20 mouse cellular contexts compared by ENCODE assay signal in genomic region chr5:3392856-3393255, GRCm38 (mm10). TPM values are rescaled to one million over a fixed set of nuclear protein-coding genes. Genes with fewer than 3 reads are reported as not detected.
DNase-seq lines count a peak whose midpoint lies in the region; ATAC-seq and TF ChIP-seq lines count a peak whose summit lies in the region.
"Had no signal": no experiment of that assay in that cellular context is flagged by ENCODE, and none has a peak within 500 bp of the region (broad histone marks: within the 10 kb centered on the region; RNA-seq: fewer than 3 reads in every experiment).

No protein-coding gene starts in this region.

- no peak for DNase-seq in frontal cortex, postnatal 14 days (ENCODE audit: low spot score in 2 of 2)
- peak; percentile 28 for DNase-seq in lung, postnatal 0 days (ENCODE audit: low spot score)
- no peak for DNase-seq in lung, adult 18-20 months
- DNase-seq in brain, adult 2 months (ENCODE audit: low read depth, low spot score): peak; percentile 61
- peak; percentile 58 for DNase-seq in telencephalon, adult 2 months (ENCODE audit: low read depth, low spot score)
- DNase-seq in heart, adult 2 months: no peak
- DNase-seq: adrenal gland, adult 2 months; adrenal gland, postnatal 10 days; adrenal gland, postnatal 25 days; cerebellum, adult 11-12 months; cerebellum, adult 2 months; cerebellum, adult 9-10 months; cerebellum, postnatal 10 days; cerebellum, postnatal 25 days had no signal

- TF ChIP-seq CTCF in lung, postnatal 0 days (IDR thresholded peaks at IDR 0.05): no peak
- TF ChIP-seq CTCF in heart, adult 2 months (IDR thresholded peaks at IDR 0.05): no peak

- no peak overlapping the region for H3K27ac ChIP-seq in lung, postnatal 0 days (ENCODE audit: low read length)
- no peak overlapping the region for H3K27ac ChIP-seq in heart, adult 2 months
- H3K27ac ChIP-seq: embryonic facial prominence, embryonic 10.5 days; embryonic facial prominence, embryonic 12.5 days; forebrain, embryonic 12.5 days had no signal

- no peaks in the 10 kb centered on the region for H3K27me3 ChIP-seq in lung, postnatal 0 days (replicated peaks; ENCODE audit: insufficient read depth, low read length)
- H3K27me3 ChIP-seq in heart, adult 2 months (ENCODE audit: control insufficient read depth, insufficient read depth, low read length): no peaks in the 10 kb centered on the region
- H3K27me3 ChIP-seq: embryonic facial prominence, embryonic 12.5 days; forebrain, embryonic 12.5 days had no signal

- no peak for TF ChIP-seq POLR2A in heart, adult 2 months (IDR thresholded peaks at IDR 0.05; ENCODE audit: insufficient read depth, low read depth, low read length)

- H3K9ac ChIP-seq in lung, postnatal 0 days (replicated peaks; ENCODE audit: low read depth): no peak overlapping the region
- no peak overlapping the region for H3K9ac ChIP-seq in heart, adult 2 months (ENCODE audit: low read depth, low read length)
- H3K9ac ChIP-seq: embryonic facial prominence, embryonic 12.5 days; forebrain, embryonic 12.5 days had no signal

- no peak overlapping the region for H3K4me2 ChIP-seq in lung, postnatal 0 days (replicated peaks; ENCODE audit: low read depth, low read length)
- H3K4me2 ChIP-seq: embryonic facial prominence, embryonic 12.5 days; forebrain, embryonic 12.5 days had no signal

- ATAC-seq in frontal cortex, adult (ENCODE audit: low TSS enrichment): peak; percentile 98
- peak; percentile 25; the same call in 1 of the 2 replicates for ATAC-seq in lung, postnatal 0 days
- ATAC-seq: forebrain, embryonic 14.5 days; forebrain, embryonic 16.5 days had no signal

- 46% methylated on average over 3 of the region's 3 CpGs for whole genome bisulfite sequencing in lung, postnatal 0 days
- 75% methylated on average over 3 of the region's 3 CpGs for WGBS in heart, adult 2 months

- H3K36me3 ChIP-seq in lung, postnatal 0 days (ENCODE audit: insufficient read depth, low read length): no peaks in the 10 kb centered on the region
- no peaks in the 10 kb centered on the region for H3K36me3 ChIP-seq in heart, adult 2 months (ENCODE audit: control insufficient read depth, insufficient read depth, low read length)
- H3K36me3 ChIP-seq: embryonic facial prominence, embryonic 12.5 days; forebrain, embryonic 12.5 days had no signal

- TF ChIP-seq EP300 in lung, postnatal 0 days (IDR thresholded peaks at IDR 0.05): no peak
- no peak for TF ChIP-seq EP300 in heart, adult 2 months (IDR thresholded peaks at IDR 0.05; ENCODE audit: insufficient read depth, low read depth, low read length)

- H3K9me3 ChIP-seq in lung, postnatal 0 days (ENCODE audit: low read length): no peaks in the 10 kb centered on the region
- H3K9me3 ChIP-seq: embryonic facial prominence, embryonic 10.5 days; embryonic facial prominence, embryonic 12.5 days; forebrain, embryonic 12.5 days had no signal

- intact Hi-C loops in heart, adult 2 months (cut with DNase I): no loop called here

- no peaks in the 10 kb centered on the region; the same call in 1 of the 2 replicates for H3K4me1 ChIP-seq in lung, postnatal 0 days (ENCODE audit: insufficient read depth, low read depth, low read length)
- no peaks in the 10 kb centered on the region for H3K4me1 ChIP-seq in heart, adult 2 months (ENCODE audit: control insufficient read depth, insufficient read depth, low read length)
- H3K4me1 ChIP-seq: embryonic facial prominence, embryonic 10.5 days; embryonic facial prominence, embryonic 12.5 days had no signal

- H3K79me2 ChIP-seq in heart, adult 2 months (replicated peaks; ENCODE audit: control insufficient read depth, insufficient read depth, low read length): no peaks in the 10 kb centered on the region

- H3K4me3 ChIP-seq in lung, postnatal 0 days (ENCODE audit: low read depth, low read length): no peak overlapping the region
- no peak overlapping the region for H3K4me3 ChIP-seq in heart, adult 2 months
- H3K4me3 ChIP-seq: embryonic facial prominence, embryonic 10.5 days; embryonic facial prominence, embryonic 12.5 days; forebrain, embryonic 12.5 days had no signal

RNA-seq across cellular contexts. Expression of gene Cdk6, which starts 51.6 kb away (rescaled TPM):
- polyA plus RNA-seq in lung, postnatal 0 days (2015; fragmentation: Nextera tagmentation; extraction: Ambion mirVana): 19.7 and 27.7 TPM in 2 replicates
- 10 to 100 TPM in 1 of 2 experiments, 1 to 10 TPM in 1; 8.1 to 10.6 TPM for total RNA-seq in heart, adult 2 months (2021)
- polyA plus RNA-seq in heart, adult 2 months (2012; rRNA removed): 4.0 and 5.9 TPM in 2 replicates

Comparison
In these comparisons a context has a peak if more than half of its experiments do, and no peak if none do; other contexts are left out.
1. DNase-seq: peak in lung, postnatal 0 days (single experiment), brain, adult 2 months (single experiment) and telencephalon, adult 2 months (single experiment); none in frontal cortex, postnatal 14 days (0 of 2), lung, adult 18-20 months (0 of 2) and heart, adult 2 months (0 of 2).